ENCODE assay signal across 14 mouse cellular contexts in genomic region chr1:189707419-189707818, GRCm38 (mm10). TPM values are rescaled to one million over a fixed set of nuclear protein-coding genes. Genes with fewer than 3 reads are reported as not detected.
DNase-seq lines count a peak whose midpoint lies in the region; ATAC-seq lines count a peak whose summit lies in the region.
"Had no signal": no experiment of that assay in that cellular context is flagged by ENCODE, and none has a peak within 500 bp of the region (broad histone marks: within the 10 kb centered on the region; RNA-seq: fewer than 3 reads in every experiment).

No protein-coding gene starts in this region.

- no peak overlapping the region for H3K9ac ChIP-seq in forebrain, embryonic 16.5 days (replicated peaks; ENCODE audit: low read depth, low read length)
- H3K9ac ChIP-seq in embryonic facial prominence, embryonic 13.5 days = no peak overlapping the region
- H3K9ac ChIP-seq in kidney, embryonic 14.5 days (ENCODE audit: low read depth, low read length) = no peak overlapping the region
- no peak overlapping the region for H3K9ac ChIP-seq in limb, embryonic 13.5 days
- H3K9ac ChIP-seq: forebrain, embryonic 12.5 days; heart, embryonic 13.5 days; hindbrain, embryonic 14.5 days had no signal

- ATAC-seq in forebrain, embryonic 16.5 days = no peak
- no peak for ATAC-seq in embryonic facial prominence, embryonic 13.5 days (ENCODE audit: insufficient number of reproducible peaks, insufficient read depth, low FRiP score, low TSS enrichment, low read depth)
- peak; percentile 66; the same call in 1 of the 2 replicates for ATAC-seq in kidney, embryonic 14.5 days (ENCODE audit: low FRiP score, low TSS enrichment)
- ATAC-seq in limb, embryonic 13.5 days (ENCODE audit: low FRiP score, low read depth) = no peak

- no peaks in the 10 kb centered on the region for H3K9me3 ChIP-seq in forebrain, embryonic 10.5 days
- no peaks in the 10 kb centered on the region for H3K9me3 ChIP-seq in forebrain, embryonic 16.5 days (ENCODE audit: control insufficient read depth, low read length)
- H3K9me3 ChIP-seq in embryonic facial prominence, embryonic 13.5 days = no peaks in the 10 kb centered on the region
- no peaks in the 10 kb centered on the region for H3K9me3 ChIP-seq in kidney, embryonic 14.5 days (ENCODE audit: control insufficient read depth, low read length)
- H3K9me3 ChIP-seq in limb, embryonic 13.5 days = no peaks in the 10 kb centered on the region
- H3K9me3 ChIP-seq in midbrain, embryonic 10.5 days (replicated peaks) = no peaks in the 10 kb centered on the region
- H3K9me3 ChIP-seq: forebrain, embryonic 12.5 days; heart, embryonic 13.5 days had no signal

- WGBS in forebrain, embryonic 10.5 days = 54% methylated on average over 5 of the region's 5 CpGs
- WGBS in forebrain, embryonic 16.5 days = 36% methylated on average over 5 of the region's 5 CpGs
- 15% methylated on average over 5 of the region's 5 CpGs for WGBS in embryonic facial prominence, embryonic 13.5 days
- 16% methylated on average over 5 of the region's 5 CpGs for WGBS in kidney, embryonic 14.5 days
- WGBS in limb, embryonic 13.5 days = 26% methylated on average over 5 of the region's 5 CpGs
- WGBS in midbrain, embryonic 10.5 days = 63% methylated on average over 5 of the region's 5 CpGs

- no peak overlapping the region for H3K4me2 ChIP-seq in forebrain, embryonic 16.5 days (ENCODE audit: low read length)
- no peak overlapping the region for H3K4me2 ChIP-seq in embryonic facial prominence, embryonic 13.5 days
- H3K4me2 ChIP-seq in kidney, embryonic 14.5 days (replicated peaks; ENCODE audit: low read depth, low read length) = no peak overlapping the region
- no peak overlapping the region for H3K4me2 ChIP-seq in limb, embryonic 13.5 days (replicated peaks)
- H3K4me2 ChIP-seq: forebrain, embryonic 12.5 days; heart, embryonic 13.5 days; hindbrain, embryonic 14.5 days had no signal

- H3K4me3 ChIP-seq in forebrain, embryonic 10.5 days = no peak overlapping the region
- H3K4me3 ChIP-seq in forebrain, embryonic 16.5 days (replicated peaks; ENCODE audit: low read length) = no peak overlapping the region
- H3K4me3 ChIP-seq in embryonic facial prominence, embryonic 13.5 days = no peak overlapping the region
- no peak overlapping the region for H3K4me3 ChIP-seq in kidney, embryonic 14.5 days (ENCODE audit: low read length)
- no peak overlapping the region for H3K4me3 ChIP-seq in limb, embryonic 13.5 days
- H3K4me3 ChIP-seq in midbrain, embryonic 10.5 days = no peak overlapping the region
- H3K4me3 ChIP-seq: forebrain, embryonic 12.5 days; heart, embryonic 13.5 days; layer of hippocampus, adult 2 months had no signal

- peak overlapping the region; percentile 51; the same call in 1 of the 2 replicates for H3K27ac ChIP-seq in forebrain, embryonic 10.5 days
- no peak overlapping the region for H3K27ac ChIP-seq in forebrain, embryonic 16.5 days (ENCODE audit: low read length)
- H3K27ac ChIP-seq in embryonic facial prominence, embryonic 13.5 days = peak overlapping the region; percentile 68
- H3K27ac ChIP-seq in kidney, embryonic 14.5 days (ENCODE audit: low read depth, low read length) = peak overlapping the region; percentile 53; the same call in 1 of the 2 replicates
- peak overlapping the region; percentile 44; the same call in 1 of the 2 replicates for H3K27ac ChIP-seq in limb, embryonic 13.5 days
- no peak overlapping the region for H3K27ac ChIP-seq in midbrain, embryonic 10.5 days (replicated peaks)
- H3K27ac ChIP-seq: forebrain, embryonic 12.5 days; heart, embryonic 13.5 days; hindbrain, embryonic 14.5 days; layer of hippocampus, adult 2 months had no signal

- H3K36me3 ChIP-seq in forebrain, embryonic 10.5 days (replicated peaks) = no peaks in the 10 kb centered on the region
- no peaks in the 10 kb centered on the region for H3K36me3 ChIP-seq in forebrain, embryonic 16.5 days (ENCODE audit: control insufficient read depth, insufficient read depth)
- H3K36me3 ChIP-seq in embryonic facial prominence, embryonic 13.5 days = no peaks in the 10 kb centered on the region
- no peaks in the 10 kb centered on the region for H3K36me3 ChIP-seq in kidney, embryonic 14.5 days (ENCODE audit: control insufficient read depth, insufficient read depth, low read length)
- H3K36me3 ChIP-seq in limb, embryonic 13.5 days = no peaks in the 10 kb centered on the region
- no peaks in the 10 kb centered on the region for H3K36me3 ChIP-seq in midbrain, embryonic 10.5 days
- H3K36me3 ChIP-seq: forebrain, embryonic 12.5 days; heart, embryonic 13.5 days had no signal

- H3K4me1 ChIP-seq in forebrain, embryonic 10.5 days = peaks cover 19% of the 10 kb centered on the region
- no peaks in the 10 kb centered on the region for H3K4me1 ChIP-seq in forebrain, embryonic 16.5 days (replicated peaks; ENCODE audit: control insufficient read depth, insufficient read depth, low read length)
- peaks cover 50% of the 10 kb centered on the region for H3K4me1 ChIP-seq in embryonic facial prominence, embryonic 13.5 days
- peaks cover 34% of the 10 kb centered on the region for H3K4me1 ChIP-seq in kidney, embryonic 14.5 days (ENCODE audit: control insufficient read depth, insufficient read depth, low read length)
- H3K4me1 ChIP-seq in limb, embryonic 13.5 days = peaks cover 47% of the 10 kb centered on the region
- H3K4me1 ChIP-seq in midbrain, embryonic 10.5 days = peaks cover 16% of the 10 kb centered on the region

- H3K27me3 ChIP-seq in forebrain, embryonic 10.5 days (ENCODE audit: poor library complexity, severe bottlenecking) = peaks cover 7% of the 10 kb centered on the region
- H3K27me3 ChIP-seq in forebrain, embryonic 16.5 days (replicated peaks; ENCODE audit: control insufficient read depth, insufficient read depth, low read length) = no peaks in the 10 kb centered on the region
- H3K27me3 ChIP-seq in embryonic facial prominence, embryonic 13.5 days = no peaks in the 10 kb centered on the region
- H3K27me3 ChIP-seq in kidney, embryonic 14.5 days (ENCODE audit: control insufficient read depth, insufficient read depth, low read length) = no peaks in the 10 kb centered on the region
- no peaks in the 10 kb centered on the region for H3K27me3 ChIP-seq in limb, embryonic 13.5 days
- H3K27me3 ChIP-seq in midbrain, embryonic 10.5 days (ENCODE audit: low read depth, poor library complexity, severe bottlenecking) = no peaks in the 10 kb centered on the region
- H3K27me3 ChIP-seq: heart, embryonic 13.5 days had no signal

- no peak for DNase-seq in forebrain, embryonic 10.5 days (ENCODE audit: extremely low spot score, low spot score)
- no peak for DNase-seq in retina, embryonic 14.5 days (ENCODE audit: low spot score)
- DNase-seq in midbrain, embryonic 10.5 days (ENCODE audit: low spot score) = no peak
- no peak for DNase-seq in embryo, embryonic 10.5 days (ENCODE audit: low spot score)
- DNase-seq: adrenal gland, postnatal 36 days; lung, adult 18-20 months had no signal

RNA-seq across cellular contexts. Expression of gene Cenpf, which starts 19.5 kb away (rescaled TPM):
- polyA plus RNA-seq in forebrain, embryonic 10.5 days (2016; fragmentation: Nextera tagmentation; extraction: Ambion mirVana) = 131 and 136 TPM in 2 replicates
- polyA plus RNA-seq in forebrain, embryonic 16.5 days (2015; fragmentation: Nextera tagmentation; extraction: Ambion mirVana) = 37.9 and 47.8 TPM in 2 replicates
- 102 and 103 TPM in 2 replicates for polyA plus RNA-seq in embryonic facial prominence, embryonic 13.5 days (2015; fragmentation: Nextera tagmentation; extraction: Ambion mirVana)
- 87.3 and 98.8 TPM in 2 replicates for polyA plus RNA-seq in kidney, embryonic 14.5 days (2014; fragmentation: Nextera tagmentation; extraction: Ambion mirVana)
- polyA plus RNA-seq in limb, embryonic 13.5 days (2015; fragmentation: Nextera tagmentation; extraction: Ambion mirVana) = 88.0 and 92.3 TPM in 2 replicates
- polyA plus RNA-seq in midbrain, embryonic 10.5 days (2016; fragmentation: Nextera tagmentation; extraction: Ambion mirVana) = 131 and 136 TPM in 2 replicates

RNA-seq across cellular contexts. Expression of gene Ptpn14, which starts 20.6 kb away (rescaled TPM):
- 4.9 and 5.6 TPM in 2 replicates for polyA plus RNA-seq in forebrain, embryonic 10.5 days (2016; fragmentation: Nextera tagmentation; extraction: Ambion mirVana)
- polyA plus RNA-seq in forebrain, embryonic 16.5 days (2015; fragmentation: Nextera tagmentation; extraction: Ambion mirVana) = 0.85 and 1.1 TPM in 2 replicates
- 13.9 and 14.0 TPM in 2 replicates for polyA plus RNA-seq in embryonic facial prominence, embryonic 13.5 days (2015; fragmentation: Nextera tagmentation; extraction: Ambion mirVana)
- polyA plus RNA-seq in kidney, embryonic 14.5 days (2014; fragmentation: Nextera tagmentation; extraction: Ambion mirVana) = 13.3 and 21.1 TPM in 2 replicates
- polyA plus RNA-seq in limb, embryonic 13.5 days (2015; fragmentation: Nextera tagmentation; extraction: Ambion mirVana) = 10.7 and 11.1 TPM in 2 replicates
- 4.5 and 4.6 TPM in 2 replicates for polyA plus RNA-seq in midbrain, embryonic 10.5 days (2016; fragmentation: Nextera tagmentation; extraction: Ambion mirVana)

Comparison
In these comparisons a context has a peak if more than half of its experiments do, and no peak if none do; other contexts are left out.
1. H3K27ac ChIP-seq: peak in forebrain, embryonic 10.5 days (single experiment), embryonic facial prominence, embryonic 13.5 days (single experiment), kidney, embryonic 14.5 days (single experiment) and limb, embryonic 13.5 days (single experiment); none in forebrain, embryonic 16.5 days (single experiment) and midbrain, embryonic 10.5 days (single experiment).